8 mouse cellular contexts compared by ENCODE assay signal in the genomic region with DNA sequence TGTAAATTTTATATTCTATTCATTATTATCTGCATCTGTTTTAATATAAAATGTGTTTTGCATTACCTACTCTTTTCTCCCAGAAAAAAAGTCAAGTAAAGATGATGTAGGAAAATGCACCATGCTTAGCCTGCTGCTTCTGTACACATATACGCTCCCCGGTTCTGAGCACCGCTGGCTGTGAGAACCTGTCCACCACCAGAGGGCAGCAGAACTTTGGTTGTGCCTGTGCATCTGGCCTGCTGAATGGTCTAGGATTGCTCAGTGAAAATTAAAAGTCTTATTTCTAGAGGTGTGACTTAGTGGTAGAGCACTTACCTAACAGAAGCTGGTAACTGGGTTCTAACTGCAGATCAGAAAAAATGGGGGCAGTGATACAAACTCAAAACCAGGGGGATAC. TPM values are rescaled to one million over a fixed set of nuclear protein-coding genes. Genes with fewer than 3 reads are reported as not detected.
DNase-seq lines count a peak whose midpoint lies in the region; ATAC-seq lines count a peak whose summit lies in the region.

No protein-coding gene starts in this region.

- DNase-seq in adipocyte (ENCODE audit: low spot score): peak; percentile 90
- DNase-seq in embryo, embryonic 10 days (ENCODE audit: low spot score): peak; percentile 91
- peak; percentile 86 for DNase-seq in gastrocnemius, postnatal 10 days
- peak; percentile 76 to 93 for DNase-seq in left cerebral cortex, adult 9 months (ENCODE audit: low spot score in 2 of 2)
- peak; percentile 89 for DNase-seq in right cerebral cortex, postnatal 14 days
- peak; percentile 87 for DNase-seq in urinary bladder, postnatal 14 days (ENCODE audit: low spot score)

- ATAC-seq in inflammation-experienced regulatory T-cells, adult 6 months: peak; percentile 72
- peak; percentile 78 for ATAC-seq in megakaryocyte progenitor cell, adult 5-6 weeks (replicated peaks; ENCODE audit: poor library complexity)

RNA-seq across cellular contexts. Expression of a gene that starts 19.1 kb away (rescaled TPM):
- total RNA-seq in gastrocnemius, postnatal 10 days (2021): 1 to 10 TPM; 7.1 to 8.5 TPM
- 1 to 10 TPM in 2 of 3 experiments, under 1 TPM in 1; 0.65 to 1.7 (median 1.2) TPM for polyA plus RNA-seq in inflammation-experienced regulatory T-cells, adult 6 months (2017; shearing (Covaris generic))
- total RNA-seq in megakaryocyte progenitor cell, adult 5-6 weeks (2015): not detected in 2 replicates
- total RNA-seq in megakaryocyte progenitor cell, adult 5-6 weeks (2017): not detected in 2 replicates

RNA-seq across cellular contexts. Expression of a gene that starts 19.6 kb away (rescaled TPM):
- total RNA-seq in gastrocnemius, postnatal 10 days (2021): 100 to 1,000 TPM; 153 to 155 TPM
- 100 to 1,000 TPM; 115 to 143 (median 119) TPM for polyA plus RNA-seq in inflammation-experienced regulatory T-cells, adult 6 months (2017; shearing (Covaris generic))
- total RNA-seq in megakaryocyte progenitor cell, adult 5-6 weeks (2015): 155 and 176 TPM in 2 replicates
- total RNA-seq in megakaryocyte progenitor cell, adult 5-6 weeks (2017): 170 and 182 TPM in 2 replicates

RNA-seq across cellular contexts. Expression of a gene that starts 38.0 kb away (rescaled TPM):
- total RNA-seq in gastrocnemius, postnatal 10 days (2021): 10 to 100 TPM; 14.9 to 20.1 TPM
- polyA plus RNA-seq in inflammation-experienced regulatory T-cells, adult 6 months (2017; shearing (Covaris generic)): 10 to 100 TPM; 44.8 to 51.0 (median 45.0) TPM
- total RNA-seq in megakaryocyte progenitor cell, adult 5-6 weeks (2015): 10.0 and 16.4 TPM in 2 replicates
- 15.1 and 17.6 TPM in 2 replicates for total RNA-seq in megakaryocyte progenitor cell, adult 5-6 weeks (2017)

RNA-seq across cellular contexts. Expression of a gene that starts 38.1 kb away (rescaled TPM):
- total RNA-seq in gastrocnemius, postnatal 10 days (2021): 100 to 1,000 TPM; 406 to 473 TPM
- polyA plus RNA-seq in inflammation-experienced regulatory T-cells, adult 6 months (2017; shearing (Covaris generic)): 100 to 1,000 TPM; 108 to 135 (median 118) TPM
- total RNA-seq in megakaryocyte progenitor cell, adult 5-6 weeks (2015): 156 and 172 TPM in 2 replicates
- 68.0 and 89.2 TPM in 2 replicates for total RNA-seq in megakaryocyte progenitor cell, adult 5-6 weeks (2017)

Comparison
In these comparisons a context has a peak if more than half of its experiments do, and no peak if none do; other contexts are left out.
1. Peak in every context shown above with its lines: DNase-seq and ATAC-seq.
2. RNA of a gene that starts 19.1 kb away (total RNA-seq): 7.1 to 8.5 TPM in gastrocnemius, postnatal 10 days; not detected in megakaryocyte progenitor cell, adult 5-6 weeks; every median in the first group is over 4 times any median in the second.